Mouse (Mus musculus): ENCODE results near the gene Rbm20. TPM values are rescaled to one million over a fixed set of nuclear protein-coding genes. Genes with fewer than 3 reads are reported as not detected.
A peak's percentile ranks its signal among the peaks of the same experiment; 100 is the strongest.

Gene Rbm20
- total and polyA plus RNA-seq, 3 experiments: 37.3 to 58.6 TPM; not detected in 1

DNA sequence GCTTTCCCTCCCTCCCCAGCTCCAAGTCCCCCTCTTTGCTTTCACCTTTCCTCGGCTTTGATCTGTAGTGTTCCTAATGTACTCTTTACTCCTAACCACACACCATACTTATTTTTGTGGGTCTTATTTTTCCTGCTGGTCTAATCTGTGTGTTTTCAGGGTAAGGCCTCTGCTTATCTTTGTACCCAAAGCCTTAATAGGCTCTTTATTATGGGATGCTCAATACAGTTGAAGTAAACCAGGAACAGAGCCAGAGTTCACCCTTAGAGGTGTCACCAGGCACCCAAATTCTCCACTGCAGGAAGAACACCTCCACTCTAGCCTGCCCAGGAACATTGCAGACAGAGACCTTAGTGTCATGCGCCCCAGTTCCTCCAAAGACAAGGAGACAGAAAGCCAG, 214.5 kb downstream of the Rbm20 start (continued):
- TF ChIP-seq CHD1 (IDR thresholded peaks at IDR 0.05; ENCODE audit: low read depth, low read length) (no peak), CTCF (IDR thresholded peaks at IDR 0.05 in 2 of 3, conservative IDR thresholded peaks at IDR 0.05 in 1 of 3; ENCODE audit: control insufficient read depth in 1 of 3, insufficient read depth in 1 of 3, low read depth in 2 of 3, low read length in 3 of 3, poor library complexity in 1 of 3, severe bottlenecking in 1 of 3) (no peak)

DNA sequence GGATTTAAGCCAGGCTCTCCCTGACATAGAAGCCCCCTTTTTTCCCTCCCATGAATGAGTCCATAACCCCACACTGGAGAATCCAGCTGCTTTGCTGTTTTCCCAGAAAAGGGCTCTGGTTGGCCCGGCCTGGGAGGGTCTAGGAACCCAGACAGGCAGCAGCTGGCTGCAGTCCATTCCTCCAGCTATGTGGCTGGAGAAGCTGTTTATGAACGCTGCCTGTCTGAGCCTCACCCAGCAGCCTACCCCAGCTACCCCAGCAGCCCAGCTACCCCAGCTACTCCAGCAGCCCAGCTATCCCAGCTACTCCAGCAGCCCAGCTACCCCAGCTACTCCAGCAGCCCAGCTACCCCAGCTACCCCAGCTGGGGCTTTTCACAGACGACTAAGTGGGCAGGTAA, 215.0 kb downstream of the Rbm20 start, which contains the start of gene Pdcd4:
Pdcd4 (plus strand) TSS at position 171 of the 400 bp plus-strand sequence.
- Histone ChIP-seq H3K79me2 (ENCODE audit: control insufficient read depth, insufficient read depth, low read length, poor library complexity) (no peaks in the 10 kb centered on the region), H3K9ac (ENCODE audit: control insufficient read depth, low read depth, low read length, poor library complexity, severe bottlenecking) (peak within 1 kb of the TSS; percentile 49), H3K4me1 (ENCODE audit: control insufficient read depth in 1 of 2, insufficient read depth in 2 of 2, low read length in 2 of 2) (peaks cover 52 to 69% of the 10 kb centered on the region in 2 experiments), H3K27ac (ENCODE audit: control insufficient read depth, low read depth, low read length) (peak within 1 kb of the TSS; percentile 82), H3K27me3 (ENCODE audit: control insufficient read depth in 1 of 2, insufficient read depth in 2 of 2, low read length in 2 of 2) (no peaks in the 10 kb centered on the region), H3K4me3 (ENCODE audit: control insufficient read depth in 1 of 2, insufficient read depth in 1 of 2, low read depth in 2 of 2, low read length in 2 of 2) (peak within 1 kb of the TSS; percentile 12 to 22), H3K9me3 (replicated peaks; ENCODE audit: insufficient read depth, low read length) (no peaks in the 10 kb centered on the region), H3K36me3 (ENCODE audit: control insufficient read depth in 1 of 2, insufficient read depth in 2 of 2, low read length in 2 of 2) (peaks cover 0 to 70% of the 10 kb centered on the region in 2 experiments; a peak in 2 of 4 replicates)
- no peak for TF ChIP-seq KAT2A (conservative IDR thresholded peaks at IDR 0.05; ENCODE audit: low read depth, low read length)
- TF ChIP-seq ELF1 (IDR thresholded peaks at IDR 0.05; ENCODE audit: low read depth, low read length): no peak
- TF ChIP-seq MAFK (IDR thresholded peaks at IDR 0.05; ENCODE audit: borderline replicate concordance, low read depth, low read length): no peak
- TF ChIP-seq NRF1 (IDR thresholded peaks at IDR 0.05; ENCODE audit: insufficient read depth, low read depth, low read length, poor library complexity, severe bottlenecking): no peak
- TF ChIP-seq MEF2A (IDR thresholded peaks at IDR 0.05; ENCODE audit: extremely low read depth, insufficient replicate concordance, low read depth, low read length, poor library complexity, severe bottlenecking): no peak
- no peak for TF ChIP-seq ZMIZ1 (IDR thresholded peaks at IDR 0.05; ENCODE audit: low read depth, low read length)
- no peak; the same call in 1 of the 2 replicates for TF ChIP-seq MXI1 (IDR thresholded peaks at IDR 0.05; ENCODE audit: low read depth, low read length)
- TF ChIP-seq E2F4 (IDR thresholded peaks at IDR 0.05; ENCODE audit: borderline replicate concordance, low read depth, low read length): no peak
- TF ChIP-seq GATA1 (IDR thresholded peaks at IDR 0.05; ENCODE audit: low read depth, low read length): no peak
- no peak for TF ChIP-seq CHD1 (IDR thresholded peaks at IDR 0.05; ENCODE audit: low read depth, low read length)
- DNase-seq (ENCODE audit: low read depth, low spot score): peak; percentile 55

DNA sequence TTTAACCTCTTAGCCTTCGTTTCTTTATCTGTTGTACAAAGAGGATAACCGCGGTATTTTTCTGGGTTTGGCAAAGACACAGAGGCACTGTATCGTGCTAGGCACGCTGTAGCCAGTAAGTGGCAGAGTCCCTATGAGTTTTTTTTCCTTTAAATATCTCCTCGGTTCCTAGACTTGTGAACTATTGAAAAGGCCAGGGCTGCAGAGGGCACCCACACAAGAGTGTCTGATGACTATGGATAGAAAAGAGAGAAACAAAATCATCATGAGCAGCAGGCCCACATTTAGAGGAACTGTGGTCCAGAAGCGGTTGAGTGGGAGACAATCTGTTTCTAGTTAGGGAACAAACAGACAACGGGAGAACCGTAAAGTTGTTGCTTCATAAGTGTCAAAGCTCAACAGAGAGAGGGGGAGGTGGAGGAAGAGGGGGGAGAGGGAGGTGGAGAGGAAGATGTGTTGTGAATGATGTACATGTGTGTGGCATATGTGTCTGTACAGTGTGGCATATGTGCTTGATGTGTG, 215.8 kb downstream of the Rbm20 start:
- Histone ChIP-seq H3K4me1 (ENCODE audit: control insufficient read depth in 1 of 2, insufficient read depth in 2 of 2, low read length in 2 of 2) (peaks cover 43 to 62% of the 10 kb centered on the region in 2 experiments), H3K9ac (ENCODE audit: control insufficient read depth, low read depth, low read length, poor library complexity, severe bottlenecking) (peak overlapping the region; percentile 49), H3K27ac (ENCODE audit: control insufficient read depth, low read depth, low read length) (peak overlapping the region; percentile 82)
- TF ChIP-seq TCF12 (IDR thresholded peaks at IDR 0.05; ENCODE audit: low read depth, low read length) (peak; percentile 76), RCOR1 (IDR thresholded peaks at IDR 0.05; ENCODE audit: low read depth, low read length) (peak; percentile 74), ETS1 (IDR thresholded peaks at IDR 0.05; ENCODE audit: low read depth, low read length) (peak; percentile 89), UBTF (IDR thresholded peaks at IDR 0.05; ENCODE audit: borderline replicate concordance, insufficient read depth, low read depth, low read length) (no peak), MAX (IDR thresholded peaks at IDR 0.05; ENCODE audit: low read length) (peak; percentile 77), MXI1 (IDR thresholded peaks at IDR 0.05; ENCODE audit: low read depth, low read length) (peak; percentile 87), BHLHE40 (IDR thresholded peaks at IDR 0.05; ENCODE audit: borderline replicate concordance, low read depth, low read length) (peak; percentile 74; the same call in 1 of the 2 replicates), TBP (IDR thresholded peaks at IDR 0.05; ENCODE audit: low read depth, low read length) (no peak), E2F4 (IDR thresholded peaks at IDR 0.05; ENCODE audit: borderline replicate concordance, low read depth, low read length) (no peak), MYB (IDR thresholded peaks at IDR 0.05; ENCODE audit: low read depth, low read length) (0 out of 2 replicates have a peak, but pooled peaks have one; percentile 37), POLR2AphosphoS2 (IDR thresholded peaks at IDR 0.05; ENCODE audit: low read length) (no peak), ZKSCAN1 (IDR thresholded peaks at IDR 0.05; ENCODE audit: low read depth, low read length) (peak; percentile 72), CTCF (IDR thresholded peaks at IDR 0.05 in 2 of 3, conservative IDR thresholded peaks at IDR 0.05 in 1 of 3; ENCODE audit: control insufficient read depth in 1 of 3, insufficient read depth in 1 of 3, low read depth in 2 of 3, low read length in 3 of 3, poor library complexity in 1 of 3, severe bottlenecking in 1 of 3) (peak in 2 of 3 experiments; percentile 7 to 25; a peak in 2 of 6 replicates), RAD21 (IDR thresholded peaks at IDR 0.05; ENCODE audit: low read depth, low read length) (peak; percentile 18), ELF1 (IDR thresholded peaks at IDR 0.05; ENCODE audit: low read depth, low read length) (0 out of 2 replicates have a peak, but pooled peaks have one; percentile 9), GATA1 (IDR thresholded peaks at IDR 0.05; ENCODE audit: low read depth, low read length) (peak; percentile 79), ZNF384 (IDR thresholded peaks at IDR 0.05; ENCODE audit: low read depth, low read length) (peak; percentile 95), EP300 (IDR thresholded peaks at IDR 0.05; ENCODE audit: low read depth in 1 of 2, low read length in 2 of 2) (peak; percentile 80 to 81), POLR2AphosphoS5 (IDR thresholded peaks at IDR 0.05; ENCODE audit: borderline replicate concordance, low read depth, low read length) (peak; percentile 53; the same call in 1 of the 2 replicates), MEF2A (IDR thresholded peaks at IDR 0.05; ENCODE audit: extremely low read depth, insufficient replicate concordance, low read depth, low read length, poor library complexity, severe bottlenecking) (0 out of 2 replicates have a peak, but pooled peaks have one; percentile 51)

More for the DNA sequence above, 215.8 kb downstream of the Rbm20 start:
- no peaks in the 10 kb centered on the region for H3K27me3 ChIP-seq (ENCODE audit: control insufficient read depth in 1 of 2, insufficient read depth in 2 of 2, low read length in 2 of 2)
- DNase-seq (ENCODE audit: low read depth, low spot score): peak; percentile 82
- H3K4me3 ChIP-seq (ENCODE audit: control insufficient read depth in 1 of 2, insufficient read depth in 1 of 2, low read depth in 2 of 2, low read length in 2 of 2): peak overlapping the region; percentile 12 to 22
- no peaks in the 10 kb centered on the region for H3K9me3 ChIP-seq (replicated peaks; ENCODE audit: insufficient read depth, low read length)
- H3K36me3 ChIP-seq (ENCODE audit: control insufficient read depth in 1 of 2, insufficient read depth in 2 of 2, low read length in 2 of 2): peaks cover 0 to 62% of the 10 kb centered on the region in 2 experiments; a peak in 2 of 4 replicates
- no peaks in the 10 kb centered on the region for H3K79me2 ChIP-seq (ENCODE audit: control insufficient read depth, insufficient read depth, low read length, poor library complexity)

Measured in MEL (cell line).